Mouse (Mus musculus): ENCODE results near the gene Efcab6. TPM values are rescaled to one million over a fixed set of nuclear protein-coding genes. Genes with fewer than 3 reads are reported as not detected.

Efcab6 gene
- polyA plus RNA-seq, 1 experiment from 2014 or later, result not detected

DNA sequence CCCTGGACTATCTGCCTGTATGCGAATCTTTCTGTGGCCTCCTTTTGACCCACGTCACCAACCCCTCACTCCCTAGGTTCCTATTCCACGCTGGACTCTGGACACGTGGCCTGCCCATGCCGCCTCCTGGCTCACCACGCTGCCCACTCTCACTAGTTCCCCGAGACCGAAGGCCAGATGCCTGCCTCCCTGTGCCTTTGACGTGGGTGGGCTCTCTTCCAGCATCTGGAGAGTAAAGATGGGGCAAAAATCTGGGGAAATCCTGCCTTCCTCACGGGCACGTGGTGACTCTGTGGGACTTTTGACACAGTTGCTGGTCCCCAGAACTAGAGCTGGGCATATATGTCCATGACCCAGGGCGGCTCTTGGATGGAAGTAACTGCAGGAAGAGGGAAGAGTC lies 222.8 kb downstream of the Efcab6 start:
- Histone ChIP-seq H3K27me3 (replicated peaks; ENCODE audit: control insufficient read depth, insufficient read depth, low read length) (no peaks in the 10 kb centered on the region), H3K4me3 (ENCODE audit: low read depth, low read length) (no peak overlapping the region), H3K9ac (ENCODE audit: low read depth, low read length) (no peak overlapping the region), H3K4me1 (replicated peaks; ENCODE audit: control insufficient read depth, insufficient read depth, low read length) (no peaks in the 10 kb centered on the region), H3K9me3 (ENCODE audit: control insufficient read depth, low read length) (no peaks in the 10 kb centered on the region), H3K4me2 (no peak overlapping the region), H3K36me3 (ENCODE audit: control insufficient read depth, insufficient read depth, low read length) (no peaks in the 10 kb centered on the region), H3K27ac (ENCODE audit: low read depth, low read length) (no peak overlapping the region)
- DNase-seq (ENCODE audit: low spot score) (no peak), ATAC-seq (replicated peaks; ENCODE audit: low FRiP score) (no peak)
- 79% methylated on average over 12 of the region's 12 CpGs for WGBS

DNA sequence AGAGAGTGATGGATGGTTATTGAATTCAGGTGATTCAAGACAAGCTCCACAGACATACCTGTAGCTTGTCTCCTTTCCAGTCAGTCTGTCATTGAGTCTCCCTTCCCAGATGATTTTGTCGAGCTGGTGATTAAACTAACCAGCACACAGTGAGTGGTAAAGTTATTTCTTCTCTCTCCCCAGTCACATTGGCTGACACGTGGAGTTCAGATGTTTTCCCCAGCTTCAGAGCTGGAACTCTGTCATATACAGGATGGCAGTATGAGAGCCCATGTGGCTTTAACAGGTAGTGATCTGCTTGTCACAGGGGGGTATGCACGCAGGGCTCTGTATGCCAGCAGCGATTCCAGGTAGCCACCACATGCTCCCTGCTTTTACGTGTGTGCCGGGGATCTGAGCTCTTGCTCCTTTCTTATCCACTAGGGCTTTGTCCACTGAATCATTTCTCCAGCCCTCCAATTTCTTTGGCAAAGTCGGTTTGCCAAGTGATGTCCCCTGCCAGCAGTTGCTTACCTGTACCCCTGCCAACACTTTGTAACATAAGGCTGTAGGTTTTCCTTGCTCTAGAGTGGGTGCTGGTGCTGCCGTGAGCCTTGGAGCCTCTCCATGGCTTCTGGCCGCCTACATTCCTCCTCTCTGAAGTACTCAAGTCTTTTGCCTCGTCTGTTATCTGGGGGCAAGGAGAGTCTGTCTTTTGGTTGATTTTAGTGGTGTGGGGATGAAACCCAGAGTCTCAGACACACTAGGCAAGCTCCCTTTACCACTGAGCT lies 224.0 kb downstream of the Efcab6 start:
- Histone ChIP-seq H3K9me3 (ENCODE audit: control insufficient read depth, low read length) (no peaks in the 10 kb centered on the region), H3K9ac (ENCODE audit: low read depth, low read length) (no peak overlapping the region), H3K36me3 (ENCODE audit: control insufficient read depth, insufficient read depth, low read length) (no peaks in the 10 kb centered on the region), H3K27me3 (replicated peaks; ENCODE audit: control insufficient read depth, insufficient read depth, low read length) (no peaks in the 10 kb centered on the region), H3K4me3 (ENCODE audit: low read depth, low read length) (no peak overlapping the region), H3K27ac (ENCODE audit: low read depth, low read length) (no peak overlapping the region), H3K4me2 (no peak overlapping the region), H3K4me1 (replicated peaks; ENCODE audit: control insufficient read depth, insufficient read depth, low read length) (no peaks in the 10 kb centered on the region)
- DNase-seq (ENCODE audit: low spot score) (no peak), ATAC-seq (replicated peaks; ENCODE audit: low FRiP score) (no peak)
- WGBS, result 68% methylated on average over 10 of the region's 10 CpGs

- DNase-seq (ENCODE audit: low spot score) (no peak), ATAC-seq (replicated peaks; ENCODE audit: low FRiP score) (no peak)
- H3K4me2 ChIP-seq, result no peak overlapping the region
- 59% methylated on average over 6 of the region's 6 CpGs for WGBS
- no peak overlapping the region for H3K4me3 ChIP-seq (ENCODE audit: low read depth, low read length)
- H3K9ac ChIP-seq (ENCODE audit: low read depth, low read length), result no peak overlapping the region
- H3K9me3 ChIP-seq (ENCODE audit: control insufficient read depth, low read length), result no peaks in the 10 kb centered on the region
- no peak overlapping the region for H3K27ac ChIP-seq (ENCODE audit: low read depth, low read length)
- no peaks in the 10 kb centered on the region for H3K27me3 ChIP-seq (replicated peaks; ENCODE audit: control insufficient read depth, insufficient read depth, low read length)
- H3K36me3 ChIP-seq (ENCODE audit: control insufficient read depth, insufficient read depth, low read length), result no peaks in the 10 kb centered on the region
- H3K4me1 ChIP-seq (replicated peaks; ENCODE audit: control insufficient read depth, insufficient read depth, low read length), result no peaks in the 10 kb centered on the region
Observed at GRCm38 (mm10) chr15:83832265-83832664, 232.9 kb downstream of the Efcab6 start.

GRCm38 (mm10) chr15:83829226-83829625 lies 236.0 kb downstream of the Efcab6 start:
- Histone ChIP-seq H3K4me3 (ENCODE audit: low read depth, low read length) (no peak overlapping the region), H3K4me1 (replicated peaks; ENCODE audit: control insufficient read depth, insufficient read depth, low read length) (no peaks in the 10 kb centered on the region), H3K36me3 (ENCODE audit: control insufficient read depth, insufficient read depth, low read length) (no peaks in the 10 kb centered on the region), H3K9ac (ENCODE audit: low read depth, low read length) (no peak overlapping the region), H3K27ac (ENCODE audit: low read depth, low read length) (no peak overlapping the region), H3K9me3 (ENCODE audit: control insufficient read depth, low read length) (no peaks in the 10 kb centered on the region), H3K4me2 (no peak overlapping the region), H3K27me3 (replicated peaks; ENCODE audit: control insufficient read depth, insufficient read depth, low read length) (no peaks in the 10 kb centered on the region)
- no peak for DNase-seq (ENCODE audit: low spot score)
- WGBS, result 84% methylated on average over 13 of the region's 13 CpGs
- no peak for ATAC-seq (replicated peaks; ENCODE audit: low FRiP score)

GRCm38 (mm10) chr15:83828011-83828410 lies 237.2 kb downstream of the Efcab6 start:
- DNase-seq (ENCODE audit: low spot score) (no peak), ATAC-seq (replicated peaks; ENCODE audit: low FRiP score) (no peak)
- Histone ChIP-seq H3K4me1 (replicated peaks; ENCODE audit: control insufficient read depth, insufficient read depth, low read length) (no peaks in the 10 kb centered on the region), H3K4me2 (no peak overlapping the region), H3K4me3 (ENCODE audit: low read depth, low read length) (no peak overlapping the region), H3K27me3 (replicated peaks; ENCODE audit: control insufficient read depth, insufficient read depth, low read length) (no peaks in the 10 kb centered on the region), H3K9ac (ENCODE audit: low read depth, low read length) (no peak overlapping the region), H3K9me3 (ENCODE audit: control insufficient read depth, low read length) (no peaks in the 10 kb centered on the region), H3K27ac (ENCODE audit: low read depth, low read length) (no peak overlapping the region), H3K36me3 (ENCODE audit: control insufficient read depth, insufficient read depth, low read length) (no peaks in the 10 kb centered on the region)
- WGBS, result 83% methylated on average over 8 of the region's 8 CpGs

Other genes with a start within 250 kb of the Efcab6 start
- gene Sult4a1, start 40.4 kb upstream of the Efcab6 start, polyA plus RNA-seq (2014; fragmentation: Nextera tagmentation; extraction: Ambion mirVana), result 0.81 and 0.88 TPM in 2 replicates
- not detected in 2 replicates for gene Pnpla5, start 57.8 kb upstream of the Efcab6 start, polyA plus RNA-seq (2014; fragmentation: Nextera tagmentation; extraction: Ambion mirVana)
- 1.4 and 2.3 TPM in 2 replicates for gene Pnpla3, start 102.5 kb upstream of the Efcab6 start, polyA plus RNA-seq (2014; fragmentation: Nextera tagmentation; extraction: Ambion mirVana)
- gene Samm50, start 126.9 kb upstream of the Efcab6 start, polyA plus RNA-seq (2014; fragmentation: Nextera tagmentation; extraction: Ambion mirVana), result 137 and 148 TPM in 2 replicates
- gene Parvb, start 166.7 kb upstream of the Efcab6 start, polyA plus RNA-seq (2014; fragmentation: Nextera tagmentation; extraction: Ambion mirVana), result 13.9 and 15.4 TPM in 2 replicates